Mouse (Mus musculus): ENCODE measurements around the gene Dolpp1.
"Not testable (repeated sequence)": the region's sequence is repeated elsewhere in the genome, so short reads cannot be mapped to it uniquely, and the experiment has no call there.

Dolpp1 gene

GRCm38 (mm10) chr2:30409454-30410176, 17.6 kb downstream of the Dolpp1 start:
- DNase-seq (ENCODE audit: low read depth, low spot score) = no peak

- DNase-seq (ENCODE audit: low read depth, low spot score) = peak; percentile 77
These were observed 21.3 kb downstream of the Dolpp1 start for GRCm38 (mm10) chr2:30413038-30413973.

GRCm38 (mm10) chr2:30414101-30414500, 22.0 kb downstream of the Dolpp1 start:
- DNase-seq (ENCODE audit: low read depth, low spot score) = no peak

- no peak for DNase-seq (ENCODE audit: low read depth, low spot score)
These were observed 22.6 kb downstream of the Dolpp1 start for GRCm38 (mm10) chr2:30414681-30415080.

GRCm38 (mm10) chr2:30415157-30415935, 23.3 kb downstream of the Dolpp1 start, which contains the start of gene Crat:
Gene Crat, minus strand, starts transcription at chr2:30415813.
- DNase-seq (ENCODE audit: low read depth, low spot score) = peak; percentile 82

- DNase-seq (ENCODE audit: low read depth, low spot score) = peak; percentile 79
These were observed 24.0 kb downstream of the Dolpp1 start, which contains the start of gene Ptpa for GRCm38 (mm10) chr2:30415936-30416648. Gene Ptpa, plus strand, starts transcription at chr2:30416039.

GRCm38 (mm10) chr2:30416649-30416965, 24.6 kb downstream of the Dolpp1 start:
- no peak for DNase-seq (ENCODE audit: low read depth, low spot score)

- DNase-seq (ENCODE audit: low read depth, low spot score) = not testable (repeated sequence)
These were observed 25.1 kb downstream of the Dolpp1 start for GRCm38 (mm10) chr2:30417154-30417553.

GRCm38 (mm10) chr2:30417595-30418165, 25.6 kb downstream of the Dolpp1 start:
- DNase-seq (ENCODE audit: low read depth, low spot score) = no peak

GRCm38 (mm10) chr2:30418259-30418658, 26.2 kb downstream of the Dolpp1 start:
- DNase-seq (ENCODE audit: low read depth, low spot score) = no peak

- no peak for DNase-seq (ENCODE audit: low read depth, low spot score)
These were observed 27.1 kb downstream of the Dolpp1 start for GRCm38 (mm10) chr2:30419112-30419511.

- DNase-seq (ENCODE audit: low read depth, low spot score) = no peak
These were observed 29.4 kb downstream of the Dolpp1 start for GRCm38 (mm10) chr2:30421432-30421831.

- no peak for DNase-seq (ENCODE audit: low read depth, low spot score)
These were observed 37.1 kb downstream of the Dolpp1 start for GRCm38 (mm10) chr2:30429156-30429555.

- no peak for DNase-seq (ENCODE audit: low read depth, low spot score)
These were observed 43.5 kb downstream of the Dolpp1 start for GRCm38 (mm10) chr2:30435326-30436155.

GRCm38 (mm10) chr2:30436156-30436545, 44.1 kb downstream of the Dolpp1 start:
- DNase-seq (ENCODE audit: low read depth, low spot score) = no peak

GRCm38 (mm10) chr2:30436809-30437208, 44.8 kb downstream of the Dolpp1 start:
- DNase-seq (ENCODE audit: low read depth, low spot score) = no peak

- no peak for DNase-seq (ENCODE audit: low read depth, low spot score)
These were observed 45.7 kb downstream of the Dolpp1 start for GRCm38 (mm10) chr2:30437791-30438190.

GRCm38 (mm10) chr2:30439631-30440030, 47.6 kb downstream of the Dolpp1 start:
- DNase-seq (ENCODE audit: low read depth, low spot score) = no peak

GRCm38 (mm10) chr2:30440211-30440700, 48.2 kb downstream of the Dolpp1 start:
- DNase-seq (ENCODE audit: low read depth, low spot score) = no peak

Measured in telencephalon, adult 2 months (tissue).